Mouse (Mus musculus) brain, adult 2 months (tissue): ENCODE data around the gene Tas2r119.

Experiments
- DNase-seq: peaks from one replicate; pipeline ENCODE4 v3.0.0; 2011; ENCODE audit warnings: low read depth, low spot score

Gene Tas2r119

DNA sequence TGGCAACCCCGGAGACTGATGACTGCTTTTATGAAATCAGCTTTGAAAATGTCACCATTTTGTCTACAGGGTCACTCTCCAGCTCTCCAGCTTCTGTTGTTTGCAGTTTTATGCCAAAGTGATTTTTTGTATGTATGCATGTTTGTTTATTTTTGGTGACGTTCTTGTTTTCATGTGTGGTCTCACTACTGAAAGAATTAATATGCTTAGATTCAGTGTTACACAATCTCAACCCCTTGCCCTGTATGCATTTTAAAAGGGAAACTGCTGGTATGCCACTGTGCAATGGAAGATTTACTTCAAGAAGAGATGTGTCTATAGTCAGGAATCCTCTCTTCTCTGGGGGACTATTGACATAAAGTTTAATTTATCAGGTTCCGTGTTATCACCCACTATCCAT lies 48.3 kb downstream of the Tas2r119 start:
- no peak for DNase-seq

DNA sequence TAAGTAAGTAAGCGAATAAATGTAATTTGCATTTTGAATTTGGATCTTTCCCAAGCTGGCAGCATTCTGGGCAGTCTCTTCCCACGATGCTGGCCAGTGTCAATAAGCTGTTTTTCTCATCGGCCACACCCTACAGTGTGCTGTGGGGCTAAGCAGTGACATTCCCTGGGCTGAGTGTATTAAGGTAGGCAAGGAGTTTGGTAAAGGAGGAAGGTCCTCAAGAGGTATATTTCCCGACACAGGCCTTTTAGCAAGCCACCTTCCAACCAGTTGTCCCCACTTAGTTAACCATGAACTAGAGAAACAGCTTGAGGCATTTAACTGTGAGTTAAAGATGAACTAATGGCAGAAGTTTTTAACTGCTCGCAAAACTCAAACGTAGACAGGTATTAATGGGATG lies 49.3 kb downstream of the Tas2r119 start:
- DNase-seq, result no peak

DNA sequence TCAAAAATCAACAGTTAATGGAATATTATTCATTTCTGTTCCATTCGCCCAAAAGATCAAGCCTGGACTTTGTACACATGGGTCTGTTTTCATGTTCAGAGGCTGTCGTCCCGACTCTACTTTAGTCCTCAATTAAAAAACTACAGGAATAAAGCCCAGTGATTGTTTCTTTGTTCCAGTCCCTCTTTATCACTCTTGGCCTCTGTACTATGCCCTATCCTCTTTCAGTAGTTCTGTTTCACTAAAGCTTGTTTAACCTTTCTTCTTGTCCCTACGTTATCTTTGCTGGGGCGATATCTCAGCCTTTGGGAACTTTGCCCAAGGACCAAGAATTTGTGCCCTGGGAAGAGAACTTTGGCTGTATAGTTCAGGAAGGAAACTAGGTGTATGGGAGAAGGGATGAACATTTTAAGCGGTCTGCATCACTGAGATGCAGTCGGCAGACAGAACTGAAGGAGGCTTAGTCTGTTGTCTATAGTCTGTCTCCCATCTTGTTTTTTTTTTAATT lies 49.9 kb downstream of the Tas2r119 start:
- DNase-seq, result no peak
